Mouse (Mus musculus) heart, embryonic 14.5 days (tissue): ENCODE data around the gene Plac1. TPM values are rescaled to one million over a fixed set of nuclear protein-coding genes. Genes with fewer than 3 reads are reported as not detected.

ENCODE experiments used
- ATAC-seq: fragments of 200-750 bp; cut with Nextera tagmentation; 2 replicates; pipeline ENCODE4 v1.8.0; 2017; ENCODE audit warnings: low read depth, moderate TSS enrichment; ENCODE audit not compliant: insufficient number of reproducible peaks, insufficient read depth, low FRiP score
- H3K27ac ChIP-seq, 2 experiments: fragments of 200-500 bp in 1 of 2; fragments of 300-500 bp in 1 of 2; sonication (generic) in 1 of 2; replicated peaks in 1 of 2; 2 replicates each; pipeline ENCODE4 v1.5.1; 2012 to 2014; ENCODE audit warnings: low read depth in 2 of 2, low read length in 2 of 2, control low read depth in 1 of 2, mild to moderate bottlenecking in 1 of 2, mixed read lengths in 1 of 2; ENCODE audit not compliant: control insufficient read depth in 1 of 2, insufficient read depth in 1 of 2
- H3K27me3 ChIP-seq: fragments of 300-500 bp; sonication (generic); 2 replicates; pipeline ENCODE4 v1.6.1; 2014; ENCODE audit warnings: mild to moderate bottlenecking, low read length, control low read depth; ENCODE audit not compliant: control insufficient read depth, insufficient read depth
- H3K36me3 ChIP-seq: fragments of 300-500 bp; sonication (generic); 2 replicates; pipeline ENCODE4 v1.6.1; 2014; ENCODE audit warnings: mild to moderate bottlenecking, control low read depth, low read length, mixed read lengths; ENCODE audit not compliant: control insufficient read depth, insufficient read depth
- H3K4me1 ChIP-seq, 2 experiments: fragments of 200-500 bp in 1 of 2; fragments of 300-500 bp in 1 of 2; sonication (generic) in 1 of 2; 2 replicates each; pipeline ENCODE4 v1.6.1; 2012 to 2014; ENCODE audit warnings: low read length in 2 of 2, control low read depth in 1 of 2, mixed read lengths in 1 of 2; ENCODE audit not compliant: control insufficient read depth in 2 of 2, insufficient read depth in 2 of 2
- H3K4me2 ChIP-seq: fragments of 300-500 bp; sonication (generic); 2 replicates; pipeline ENCODE4 v1.6.1; 2014; ENCODE audit warnings: mild to moderate bottlenecking, low read length
- H3K4me3 ChIP-seq, 2 experiments: fragments of 200-500 bp in 1 of 2; fragments of 300-500 bp in 1 of 2; sonication (generic) in 1 of 2; 2 replicates each; pipeline ENCODE4 v1.5.1; 2012 to 2014; ENCODE audit warnings: low read length in 2 of 2, mild to moderate bottlenecking in 2 of 2, control low read depth in 1 of 2, low read depth in 1 of 2, moderate library complexity in 1 of 2; ENCODE audit not compliant: control insufficient read depth in 1 of 2, insufficient read depth in 1 of 2
- H3K9ac ChIP-seq: fragments of 300-500 bp; sonication (generic); 2 replicates; pipeline ENCODE4 v1.6.1; 2014; ENCODE audit warnings: mild to moderate bottlenecking, low read length
- H3K9me3 ChIP-seq: fragments of 300-500 bp; sonication (generic); 2 replicates; pipeline ENCODE4 v1.6.1; 2016; ENCODE audit warnings: low read length, control low read depth; ENCODE audit not compliant: control insufficient read depth
- WGBS: fragments of 180-500 bp; shearing (Covaris S2); extraction: QIAGEN DNeasy Blood & Tissue Kit; methylation state at CpG from one replicate; pipeline ENCODE4 v1.1.7; 2014; 5-methylcytosine and 5-hydroxymethylcytosine counted together
- polyA plus RNA-seq: library from polyadenylated mRNA; unstranded; fragments of >200 nt; fragmentation: Nextera tagmentation; extraction: Ambion mirVana; gene quantifications from 2 replicates; pipeline ENCODE4 v1.2.1, GENCODE M21; 2014

Gene Plac1
- polyA plus RNA-seq, 1 experiment from 2014 or later, result 8.4 TPM

DNA sequence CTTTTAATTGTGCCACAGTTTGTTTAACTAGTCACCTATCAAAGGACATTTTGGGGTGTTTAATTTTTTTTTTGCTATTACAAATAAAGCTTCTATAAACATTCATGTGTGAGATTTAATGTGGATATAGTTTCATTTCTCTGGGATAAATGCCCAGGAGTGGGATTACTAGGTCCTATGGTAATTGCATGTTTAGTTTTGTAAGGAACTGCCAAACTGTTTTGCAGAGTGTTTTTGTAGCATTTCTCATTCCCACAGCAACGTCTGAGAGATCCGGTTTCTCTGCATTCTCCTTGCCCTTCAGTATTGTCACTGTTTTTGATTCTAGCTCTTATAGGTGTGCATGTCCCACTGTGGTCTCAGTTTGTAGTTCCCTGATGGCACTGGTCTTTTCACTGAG lies 146.5 kb downstream of the Plac1 start:
- no peak overlapping the region for H3K4me3 ChIP-seq
- H3K9ac ChIP-seq, result no peak overlapping the region
- 66% methylated on average over 2 of the region's 2 CpGs for WGBS
- peaks cover 2 to 3% of the 10 kb centered on the region in 2 experiments; a peak in 1 of 4 replicates for H3K4me1 ChIP-seq
- H3K4me2 ChIP-seq, result no peak overlapping the region
- no peak for ATAC-seq
- H3K9me3 ChIP-seq, result no peaks in the 10 kb centered on the region
- no peaks in the 10 kb centered on the region for H3K36me3 ChIP-seq
- H3K27me3 ChIP-seq, result no peaks in the 10 kb centered on the region
- no peak overlapping the region for H3K27ac ChIP-seq

DNA sequence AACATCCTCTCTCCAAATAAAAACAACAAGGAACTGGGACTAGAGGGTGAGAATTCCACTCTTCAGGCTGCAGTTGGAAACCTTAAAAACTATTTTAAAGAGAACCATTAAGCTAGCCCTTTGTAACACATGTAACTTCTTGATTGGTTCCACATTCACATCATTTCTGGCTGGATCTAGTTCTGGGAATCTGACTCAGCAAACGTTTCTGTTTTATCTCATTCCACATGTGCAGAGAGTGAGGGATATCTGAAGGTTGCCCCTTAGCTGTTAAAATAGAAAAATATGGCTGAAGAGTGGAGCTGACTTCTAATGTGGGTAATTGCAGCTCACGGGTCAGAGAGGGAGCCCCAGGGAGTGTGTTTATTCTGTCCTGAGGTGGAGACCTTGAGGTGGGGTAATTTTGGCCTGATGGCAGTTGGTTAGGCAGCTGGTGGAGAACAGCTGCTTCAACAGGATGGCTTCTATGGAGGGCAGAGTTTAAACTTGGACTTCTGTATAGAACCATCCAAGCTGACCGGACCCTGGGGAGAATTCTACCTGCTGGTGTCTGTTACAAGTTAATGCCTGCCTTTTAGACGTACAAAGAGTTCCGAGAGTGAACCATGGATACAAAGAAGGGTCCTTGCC lies 151.1 kb downstream of the Plac1 start:
- 0 out of 4 replicates have a peak overlapping the region, but pooled peaks of 1 of the 2 experiments have one; percentile 14 for H3K27ac ChIP-seq
- no peak overlapping the region for H3K4me3 ChIP-seq
- H3K4me1 ChIP-seq, result peaks cover 2 to 3% of the 10 kb centered on the region in 2 experiments; a peak in 1 of 4 replicates
- no peaks in the 10 kb centered on the region for H3K9me3 ChIP-seq
- H3K27me3 ChIP-seq, result no peaks in the 10 kb centered on the region
- H3K36me3 ChIP-seq, result no peaks in the 10 kb centered on the region
- ATAC-seq, result no peak
- no peak overlapping the region for H3K4me2 ChIP-seq
- whole genome bisulfite sequencing, result 60% methylated on average over 5 of the region's 5 CpGs
- no peak overlapping the region for H3K9ac ChIP-seq

DNA sequence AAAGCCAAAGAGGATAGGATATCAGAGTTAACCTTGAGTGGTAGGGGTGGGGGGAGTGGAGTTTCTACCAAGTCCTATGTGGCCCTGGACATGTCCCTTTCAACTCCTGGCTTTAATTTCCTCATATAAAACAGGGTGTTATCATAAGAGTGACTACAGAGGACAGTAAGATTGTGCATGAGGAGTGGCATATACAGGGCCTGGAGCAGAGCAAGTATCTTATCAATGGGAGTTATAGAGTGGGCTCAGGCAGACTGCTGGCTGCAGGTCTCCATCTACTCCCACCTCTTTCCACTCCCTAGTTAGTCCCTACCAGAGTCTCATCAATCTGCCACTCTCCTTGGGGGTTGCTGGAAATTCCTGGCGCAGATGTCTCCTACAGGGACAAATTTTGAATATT lies 152.7 kb downstream of the Plac1 start:
- H3K27ac ChIP-seq, result no peak overlapping the region
- no peak for ATAC-seq
- H3K36me3 ChIP-seq, result no peaks in the 10 kb centered on the region
- 62% methylated on average over 1 of the region's 1 CpGs for WGBS
- no peaks in the 10 kb centered on the region for H3K27me3 ChIP-seq
- H3K4me2 ChIP-seq, result no peak overlapping the region
- no peaks in the 10 kb centered on the region for H3K9me3 ChIP-seq
- no peak overlapping the region for H3K4me3 ChIP-seq
- H3K9ac ChIP-seq, result no peak overlapping the region
- peaks cover 2 to 3% of the 10 kb centered on the region in 2 experiments; a peak in 1 of 4 replicates for H3K4me1 ChIP-seq

DNA sequence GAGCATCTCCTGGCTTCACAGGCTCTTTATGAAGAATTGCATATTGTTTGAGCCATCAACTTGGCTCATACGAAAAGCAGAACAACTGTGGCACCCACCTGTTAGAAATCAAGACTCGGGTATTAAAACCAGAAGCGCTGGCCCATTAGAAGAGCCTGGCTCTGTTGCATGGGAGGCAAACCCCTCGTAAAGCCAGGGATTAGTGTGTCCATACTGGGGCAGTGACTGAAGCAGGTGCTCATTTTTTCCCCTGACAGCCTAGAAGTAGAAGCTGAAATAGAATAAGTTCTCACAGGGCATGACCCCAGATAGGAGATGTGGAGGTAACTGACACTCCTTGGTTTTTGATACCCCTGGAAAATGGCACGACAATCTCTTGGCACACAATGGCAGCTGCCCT lies 154.4 kb downstream of the Plac1 start:
- ATAC-seq, result no peak
- Histone ChIP-seq H3K9ac (no peak overlapping the region), H3K36me3 (no peaks in the 10 kb centered on the region), H3K4me3 (no peak overlapping the region), H3K4me1 (peaks cover 2 to 3% of the 10 kb centered on the region in 2 experiments; a peak in 1 of 4 replicates), H3K4me2 (no peak overlapping the region), H3K27ac (no peak overlapping the region), H3K27me3 (no peaks in the 10 kb centered on the region), H3K9me3 (no peaks in the 10 kb centered on the region)
- WGBS, result 77% methylated on average over 5 of the region's 5 CpGs

DNA sequence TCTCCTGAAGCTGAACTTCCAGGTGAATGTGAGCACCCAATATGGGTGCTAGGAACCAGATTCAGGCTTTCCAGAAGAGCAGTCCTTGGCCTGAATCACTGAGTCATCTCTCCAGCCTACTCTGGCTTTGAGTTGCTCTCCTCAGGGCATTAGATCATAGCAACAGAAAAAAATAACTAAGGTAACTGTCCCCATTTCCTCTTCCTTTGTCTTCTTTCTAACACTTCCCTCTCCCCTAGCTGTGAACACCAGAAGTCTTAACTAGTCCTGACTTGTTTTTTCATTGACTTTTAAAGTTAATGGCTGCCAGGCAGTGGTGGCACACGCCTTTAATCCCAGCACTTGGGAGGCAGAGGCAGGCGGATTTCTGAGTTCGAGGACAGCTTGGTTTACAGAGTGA lies 175.5 kb downstream of the Plac1 start:
- Histone ChIP-seq H3K27me3 (no peaks in the 10 kb centered on the region), H3K4me1 (no peaks in the 10 kb centered on the region; a peak in 1 of 4 replicates), H3K36me3 (no peaks in the 10 kb centered on the region), H3K27ac (no peak overlapping the region), H3K4me3 (no peak overlapping the region), H3K4me2 (no peak overlapping the region), H3K9me3 (no peaks in the 10 kb centered on the region), H3K9ac (no peak overlapping the region)
- ATAC-seq, result no peak
- 83% methylated on average over 3 of the region's 3 CpGs for WGBS

DNA sequence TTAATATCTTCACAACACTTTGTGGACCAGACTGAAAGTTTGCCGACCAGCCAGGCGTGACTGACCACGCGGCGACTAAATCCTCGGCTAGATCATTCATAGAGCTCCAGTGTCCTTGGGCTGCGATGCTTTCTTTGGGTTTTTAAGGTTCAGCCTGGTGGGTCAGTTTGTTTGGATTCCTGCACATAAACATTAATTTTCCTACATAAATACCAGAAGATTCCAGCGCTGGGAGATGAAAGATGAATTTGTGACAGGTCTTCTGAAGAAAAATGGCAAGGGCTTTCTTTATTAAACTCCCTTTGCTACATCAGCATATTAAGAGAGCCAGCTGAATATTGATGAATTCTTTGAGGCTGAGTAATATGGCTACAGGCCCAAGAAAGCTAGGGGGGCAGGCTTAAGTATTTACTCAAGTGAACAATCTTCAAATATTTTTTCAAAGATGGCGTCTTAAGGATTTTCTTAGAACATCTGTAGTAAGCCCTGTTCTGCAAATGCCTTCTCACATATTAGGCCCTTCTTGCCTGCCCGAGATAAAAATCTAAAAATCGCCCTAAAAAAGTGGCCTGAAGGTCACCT lies 180.4 kb downstream of the Plac1 start:
- Histone ChIP-seq H3K9ac (peak overlapping the region; percentile 97), H3K27me3 (no peaks in the 10 kb centered on the region), H3K4me3 (peak overlapping the region in 1 of 2 experiments; percentile 65; a peak in 3 of 4 replicates), H3K36me3 (0 out of 2 replicates have a peak, but pooled peaks cover 4% of the 10 kb centered on the region), H3K4me2 (peak overlapping the region; percentile 69), H3K27ac (peak overlapping the region; percentile 98 to 100), H3K9me3 (no peaks in the 10 kb centered on the region), H3K4me1 (no peaks in the 10 kb centered on the region; a peak in 1 of 4 replicates)
- WGBS, result 26% methylated on average over 11 of the region's 11 CpGs
- ATAC-seq, result no peak

DNA sequence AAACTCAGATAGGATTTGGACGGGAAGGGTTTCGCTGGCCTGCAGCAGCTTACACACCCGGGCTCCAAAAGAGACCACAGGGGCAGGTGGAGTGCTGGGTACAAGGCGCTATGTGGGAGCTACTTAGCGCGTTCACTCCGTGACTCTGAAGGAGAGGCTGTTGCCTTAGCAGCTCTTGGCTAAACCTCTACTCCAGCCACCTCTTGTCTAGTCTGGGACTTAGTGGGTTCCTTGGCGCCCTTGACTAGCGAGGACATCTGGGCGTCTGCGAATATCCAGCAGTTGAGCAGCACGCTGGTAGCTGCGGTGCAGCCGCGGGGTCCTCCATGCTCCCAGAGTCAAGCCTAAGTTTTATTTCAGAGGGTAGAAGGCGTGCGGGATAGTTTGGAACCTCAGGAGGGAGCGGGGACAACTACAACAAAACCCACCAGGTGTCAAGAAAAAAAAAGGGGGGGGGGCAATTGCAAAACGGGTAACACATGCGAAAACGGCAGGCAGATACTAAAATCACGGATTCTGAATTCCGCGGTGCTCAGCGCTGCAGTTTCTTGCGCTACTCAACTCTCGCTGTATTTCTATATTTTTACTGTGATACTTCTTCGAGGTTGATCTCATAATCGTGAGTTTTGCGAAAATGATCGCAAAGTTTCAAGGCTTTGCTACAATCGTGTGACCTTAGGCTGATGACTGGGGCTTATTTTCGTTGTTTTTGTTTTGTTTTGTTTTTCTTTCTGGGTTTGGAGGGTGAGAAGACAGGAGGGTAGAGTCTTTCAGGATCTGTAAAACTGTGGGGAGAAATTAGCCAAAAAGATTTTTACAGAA lies 181.2 kb downstream of the Plac1 start:
- H3K4me2 ChIP-seq, result peak overlapping the region; percentile 69
- peak overlapping the region; percentile 98 to 100 for H3K27ac ChIP-seq
- 15% methylated on average over 33 of the region's 33 CpGs for WGBS
- H3K36me3 ChIP-seq, result peaks cover 12% of the 10 kb centered on the region; the same call in 1 of the 2 replicates
- peak overlapping the region; percentile 36 to 65 for H3K4me3 ChIP-seq
- H3K4me1 ChIP-seq, result peaks cover 0 to 3% of the 10 kb centered on the region in 2 experiments; a peak in 2 of 4 replicates
- H3K9me3 ChIP-seq, result no peaks in the 10 kb centered on the region
- peak overlapping the region; percentile 97 for H3K9ac ChIP-seq
- no peak for ATAC-seq
- no peaks in the 10 kb centered on the region for H3K27me3 ChIP-seq
